Comparison of ENCODE assay signal across 15 mouse cellular contexts in the genomic region with DNA sequence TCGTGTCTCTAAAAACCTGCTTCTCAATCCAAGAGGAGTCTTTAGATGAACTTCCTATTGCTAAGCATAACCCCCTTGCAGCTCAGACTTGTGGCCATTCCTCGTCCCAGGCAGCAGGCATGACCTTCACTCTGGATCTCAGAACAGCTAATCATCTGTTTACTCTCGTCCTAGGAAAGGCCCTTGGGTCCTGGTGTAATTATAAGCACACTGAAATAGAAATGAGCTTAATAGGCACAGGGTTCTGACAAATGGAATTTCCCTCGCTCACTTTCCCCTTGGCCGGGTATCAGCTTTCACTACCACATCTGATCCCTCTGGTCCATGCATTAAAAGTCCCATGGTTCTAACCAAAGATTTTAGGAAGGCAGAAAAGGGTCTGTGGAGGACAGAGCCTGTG. TPM values are rescaled to one million over a fixed set of nuclear protein-coding genes. Genes with fewer than 3 reads are reported as not detected.
DNase-seq lines count a peak whose midpoint lies in the region; ATAC-seq lines count a peak whose summit lies in the region.
"Had no signal": no experiment of that assay in that cellular context is flagged by ENCODE, and none has a peak within 500 bp of the region (broad histone marks: within the 10 kb centered on the region; RNA-seq: fewer than 3 reads in every experiment).

No protein-coding gene starts in this region.

- H3K4me2 ChIP-seq in liver, embryonic 11.5 days: no peak overlapping the region
- H3K4me2 ChIP-seq in liver, embryonic 12.5 days: no peak overlapping the region
- H3K4me2 ChIP-seq: liver, embryonic 15.5 days; stomach, embryonic 15.5 days had no signal

- 46% methylated on average over 5 of the region's 5 CpGs for WGBS in liver, embryonic 11.5 days
- 44% methylated on average over 5 of the region's 5 CpGs for WGBS in liver, embryonic 12.5 days (ENCODE audit: insufficient replicate concordance)
- 55% methylated on average over 5 of the region's 5 CpGs for WGBS in limb, embryonic 10.5 days

- no peak overlapping the region for H3K4me3 ChIP-seq in liver, embryonic 11.5 days (ENCODE audit: low read depth, low read length)
- H3K4me3 ChIP-seq in liver, embryonic 12.5 days: no peak overlapping the region
- H3K4me3 ChIP-seq in limb, embryonic 10.5 days: no peak overlapping the region
- H3K4me3 ChIP-seq: left cerebral cortex, adult 2 months; liver, embryonic 15.5 days; stomach, embryonic 15.5 days had no signal

- no peaks in the 10 kb centered on the region for H3K9me3 ChIP-seq in liver, embryonic 11.5 days (ENCODE audit: control insufficient read depth, low read length)
- H3K9me3 ChIP-seq in liver, embryonic 12.5 days (replicated peaks): no peaks in the 10 kb centered on the region
- no peaks in the 10 kb centered on the region for H3K9me3 ChIP-seq in limb, embryonic 10.5 days (replicated peaks)
- H3K9me3 ChIP-seq: liver, embryonic 15.5 days; stomach, embryonic 15.5 days had no signal

- no peaks in the 10 kb centered on the region for H3K4me1 ChIP-seq in liver, embryonic 11.5 days (replicated peaks; ENCODE audit: control insufficient read depth, insufficient read depth, low read length)
- no peaks in the 10 kb centered on the region for H3K4me1 ChIP-seq in liver, embryonic 12.5 days
- peaks cover 15% of the 10 kb centered on the region for H3K4me1 ChIP-seq in limb, embryonic 10.5 days
- H3K4me1 ChIP-seq: liver, embryonic 15.5 days; stomach, embryonic 15.5 days had no signal

- H3K27ac ChIP-seq in liver, embryonic 11.5 days (ENCODE audit: low read depth, low read length): no peak overlapping the region
- H3K27ac ChIP-seq in liver, embryonic 12.5 days: no peak overlapping the region
- 0 out of 2 replicates have a peak overlapping the region, but pooled peaks have one; percentile 3 for H3K27ac ChIP-seq in limb, embryonic 10.5 days
- H3K27ac ChIP-seq: left cerebral cortex, adult 2 months; liver, embryonic 15.5 days; stomach, embryonic 15.5 days had no signal

- no peak overlapping the region for H3K9ac ChIP-seq in liver, embryonic 11.5 days (ENCODE audit: low read depth, low read length)
- no peak overlapping the region for H3K9ac ChIP-seq in liver, embryonic 12.5 days
- H3K9ac ChIP-seq: liver, embryonic 15.5 days; stomach, embryonic 15.5 days had no signal

- H3K27me3 ChIP-seq in liver, embryonic 11.5 days (replicated peaks; ENCODE audit: control insufficient read depth, insufficient read depth, low read length): no peaks in the 10 kb centered on the region
- H3K27me3 ChIP-seq in liver, embryonic 12.5 days (replicated peaks): no peaks in the 10 kb centered on the region; the same call in 1 of the 2 replicates
- no peaks in the 10 kb centered on the region for H3K27me3 ChIP-seq in limb, embryonic 10.5 days (ENCODE audit: low read depth, poor library complexity, severe bottlenecking)
- H3K27me3 ChIP-seq: liver, embryonic 15.5 days; stomach, embryonic 15.5 days had no signal

- intact Hi-C loops in gastrocnemius, postnatal 36 days (cut with DNase I): no loop called here

- no peak for ATAC-seq in liver, embryonic 11.5 days (replicated peaks; ENCODE audit: low FRiP score)
- no peak for ATAC-seq in liver, embryonic 12.5 days
- ATAC-seq in activated CD4-positive, CD25-positive, alpha-beta regulatory T cell, adult 4 months: no peak
- ATAC-seq: midbrain, embryonic 16.5 days had no signal

- DNase-seq in gastrocnemius, adult 8-10 months (ENCODE audit: low spot score in 2 of 2): peak; percentile 6 to 29
- DNase-seq in gastrocnemius, postnatal 36 days: no peak
- peak; percentile 15 for DNase-seq in liver, embryonic 11.5 days (ENCODE audit: low spot score)
- DNase-seq in heart, adult 9 months (ENCODE audit: low spot score in 2 of 2): peak; percentile 55 to 65
- DNase-seq in limb, embryonic 10.5 days (ENCODE audit: low spot score): peak; percentile 27
- DNase-seq in spleen, postnatal 10 days (ENCODE audit: low spot score in 2 of 2): no peak
- DNase-seq: cerebellum, adult 18-20 months; thymus, postnatal 4 days had no signal

- no peaks in the 10 kb centered on the region for H3K36me3 ChIP-seq in liver, embryonic 11.5 days (ENCODE audit: control insufficient read depth, insufficient read depth, low read length)
- H3K36me3 ChIP-seq in liver, embryonic 12.5 days: no peaks in the 10 kb centered on the region
- peaks cover 25% of the 10 kb centered on the region for H3K36me3 ChIP-seq in limb, embryonic 10.5 days
- H3K36me3 ChIP-seq: liver, embryonic 15.5 days; stomach, embryonic 15.5 days had no signal

RNA-seq across cellular contexts. Expression of a gene that starts 27.8 kb away (rescaled TPM):
- total RNA-seq in gastrocnemius, adult 8-10 months (2022): 10 to 100 TPM; 33.3 to 44.9 (median 39.0) TPM
- 10 to 100 TPM; 36.2 to 37.9 TPM for total RNA-seq in gastrocnemius, postnatal 36 days (2021)
- polyA plus RNA-seq in liver, embryonic 11.5 days (2014; fragmentation: Nextera tagmentation; extraction: Ambion mirVana): 1.2 and 1.4 TPM in 2 replicates
- polyA plus RNA-seq in liver, embryonic 12.5 days (2016; fragmentation: Nextera tagmentation; extraction: Ambion mirVana): 0.23 and 0.26 TPM in 2 replicates
- 4.1 and 5.3 TPM in 2 replicates for polyA plus RNA-seq in limb, embryonic 10.5 days (2016; fragmentation: Nextera tagmentation; extraction: Ambion mirVana)
- polyA plus RNA-seq in activated CD4-positive, CD25-positive, alpha-beta regulatory T cell, adult 4 months (2017; shearing (Covaris generic)): not detected
- total RNA-seq: MEL had no signal

Comparison
In these comparisons a context has a peak if more than half of its experiments do, and no peak if none do; other contexts are left out.
1. DNase-seq: peak in gastrocnemius, adult 8-10 months (2 of 2), liver, embryonic 11.5 days (single experiment), heart, adult 9 months (2 of 2) and limb, embryonic 10.5 days (single experiment); none in gastrocnemius, postnatal 36 days (0 of 2) and spleen, postnatal 10 days (0 of 2).